Mouse (Mus musculus) heart, embryonic 14.5 days (tissue): ENCODE data around the gene Snph. TPM values are rescaled to one million over a fixed set of nuclear protein-coding genes. Genes with fewer than 3 reads are reported as not detected.
A peak's percentile ranks its signal among the peaks of the same experiment; 100 is the strongest.

Source experiments
- ATAC-seq: fragments of 200-750 bp; cut with Nextera tagmentation; 2 replicates; pipeline ENCODE4 v1.8.0; 2017; ENCODE audit warnings: low read depth, moderate TSS enrichment; ENCODE audit not compliant: insufficient number of reproducible peaks, insufficient read depth, low FRiP score
- H3K27ac ChIP-seq, 2 experiments: fragments of 200-500 bp in 1 of 2; fragments of 300-500 bp in 1 of 2; sonication (generic) in 1 of 2; replicated peaks in 1 of 2; 2 replicates each; pipeline ENCODE4 v1.5.1; 2012 to 2014; ENCODE audit warnings: low read depth in 2 of 2, low read length in 2 of 2, control low read depth in 1 of 2, mild to moderate bottlenecking in 1 of 2, mixed read lengths in 1 of 2; ENCODE audit not compliant: control insufficient read depth in 1 of 2, insufficient read depth in 1 of 2
- H3K27me3 ChIP-seq: fragments of 300-500 bp; sonication (generic); 2 replicates; pipeline ENCODE4 v1.6.1; 2014; ENCODE audit warnings: mild to moderate bottlenecking, low read length, control low read depth; ENCODE audit not compliant: control insufficient read depth, insufficient read depth
- H3K36me3 ChIP-seq: fragments of 300-500 bp; sonication (generic); 2 replicates; pipeline ENCODE4 v1.6.1; 2014; ENCODE audit warnings: mild to moderate bottlenecking, control low read depth, low read length, mixed read lengths; ENCODE audit not compliant: control insufficient read depth, insufficient read depth
- H3K4me1 ChIP-seq, 2 experiments: fragments of 200-500 bp in 1 of 2; fragments of 300-500 bp in 1 of 2; sonication (generic) in 1 of 2; 2 replicates each; pipeline ENCODE4 v1.6.1; 2012 to 2014; ENCODE audit warnings: low read length in 2 of 2, control low read depth in 1 of 2, mixed read lengths in 1 of 2; ENCODE audit not compliant: control insufficient read depth in 2 of 2, insufficient read depth in 2 of 2
- H3K4me2 ChIP-seq: fragments of 300-500 bp; sonication (generic); 2 replicates; pipeline ENCODE4 v1.6.1; 2014; ENCODE audit warnings: mild to moderate bottlenecking, low read length
- H3K4me3 ChIP-seq, 2 experiments: fragments of 200-500 bp in 1 of 2; fragments of 300-500 bp in 1 of 2; sonication (generic) in 1 of 2; 2 replicates each; pipeline ENCODE4 v1.5.1; 2012 to 2014; ENCODE audit warnings: low read length in 2 of 2, mild to moderate bottlenecking in 2 of 2, control low read depth in 1 of 2, low read depth in 1 of 2, moderate library complexity in 1 of 2; ENCODE audit not compliant: control insufficient read depth in 1 of 2, insufficient read depth in 1 of 2
- H3K9ac ChIP-seq: fragments of 300-500 bp; sonication (generic); 2 replicates; pipeline ENCODE4 v1.6.1; 2014; ENCODE audit warnings: mild to moderate bottlenecking, low read length
- H3K9me3 ChIP-seq: fragments of 300-500 bp; sonication (generic); 2 replicates; pipeline ENCODE4 v1.6.1; 2016; ENCODE audit warnings: low read length, control low read depth; ENCODE audit not compliant: control insufficient read depth
- WGBS: fragments of 180-500 bp; shearing (Covaris S2); extraction: QIAGEN DNeasy Blood & Tissue Kit; methylation state at CpG from one replicate; pipeline ENCODE4 v1.1.7; 2014; 5-methylcytosine and 5-hydroxymethylcytosine counted together
- polyA plus RNA-seq: library from polyadenylated mRNA; unstranded; fragments of >200 nt; fragmentation: Nextera tagmentation; extraction: Ambion mirVana; gene quantifications from 2 replicates; pipeline ENCODE4 v1.2.1, GENCODE M21; 2014

The Snph gene
- polyA plus RNA-seq, 1 experiment from 2014 or later, result 0.31 TPM

DNA sequence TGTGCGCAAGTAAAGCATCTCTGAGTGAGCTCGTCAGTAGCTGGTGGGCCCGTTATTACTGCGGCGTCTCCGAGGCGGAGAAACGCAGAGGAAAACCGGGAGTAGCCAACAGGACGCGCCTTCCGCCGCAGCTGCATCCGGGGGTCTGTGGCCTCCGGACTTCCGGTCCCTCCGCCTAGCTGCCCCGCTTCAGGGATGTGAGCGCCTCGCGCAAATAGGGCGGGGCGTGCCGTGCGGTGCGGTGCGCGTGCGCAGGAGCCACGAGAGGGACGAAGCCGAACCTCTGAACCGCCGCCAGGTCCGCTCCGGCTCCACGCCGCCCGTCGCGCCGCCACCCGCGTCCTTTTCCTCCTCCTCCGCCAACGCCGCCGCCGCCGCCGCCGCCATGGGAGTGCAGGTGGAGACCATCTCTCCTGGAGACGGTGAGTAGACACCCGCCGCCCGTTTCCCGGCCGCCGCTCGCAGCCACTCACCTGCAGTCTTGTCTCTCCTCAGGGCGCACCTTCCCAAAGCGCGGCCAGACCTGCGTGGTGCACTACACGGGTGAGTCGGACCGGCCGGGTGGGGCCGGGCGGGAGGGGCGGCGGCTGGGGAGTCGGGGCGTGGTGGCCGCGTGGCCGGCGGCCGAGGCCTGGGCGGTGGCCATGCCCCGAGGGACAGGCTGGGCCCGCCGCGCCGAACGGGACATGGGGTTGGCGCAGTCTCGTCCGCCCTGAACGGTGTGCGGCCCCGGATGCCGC lies 89.9 kb downstream of the Snph start, which contains the start of gene Fkbp1a:
TSS of gene Fkbp1a (plus strand) at position 161 of the 740 bp plus-strand sequence.
- under 1% methylated on average over 59 of the region's 93 CpGs for WGBS
- Histone ChIP-seq H3K4me3 (peak within 1 kb of the TSS; percentile 88 to 99), H3K9me3 (no peaks in the 10 kb centered on the region), H3K9ac (peak within 1 kb of the TSS; percentile 98), H3K36me3 (peaks cover 36% of the 10 kb centered on the region), H3K27ac (peak within 1 kb of the TSS; percentile 94 to 97), H3K4me2 (peak within 1 kb of the TSS; percentile 84), H3K27me3 (no peaks in the 10 kb centered on the region), H3K4me1 (peaks cover 16 to 38% of the 10 kb centered on the region in 2 experiments)
- ATAC-seq, result peak; percentile 94

Other genes with a start within 250 kb of the Snph start
- not detected in 2 replicates for gene 4921509C19Rik, start 156.4 kb downstream of the Snph start, polyA plus RNA-seq
- gene Nsfl1c, start 138.4 kb downstream of the Snph start, polyA plus RNA-seq, result 149 and 150 TPM in 2 replicates
- gene Fkbp1a, start 90.1 kb downstream of the Snph start, polyA plus RNA-seq, result 744 and 751 TPM in 2 replicates
- 3.2 and 3.6 TPM in 2 replicates for gene Sdcbp2, start 60.0 kb downstream of the Snph start, polyA plus RNA-seq
- not detected in 2 replicates for gene Rad21l, start 35.9 kb upstream of the Snph start, polyA plus RNA-seq
- gene Tmem74b, start 69.4 kb upstream of the Snph start, polyA plus RNA-seq, result 1.1 and 1.9 TPM in 2 replicates
- 30.9 and 33.7 TPM in 2 replicates for gene Psmf1, start 111.6 kb upstream of the Snph start, polyA plus RNA-seq
- gene Rspo4, start 210.3 kb upstream of the Snph start, polyA plus RNA-seq, result not detected in 2 replicates